ENCODE assay signal across 12 mouse cellular contexts in the genomic region with DNA sequence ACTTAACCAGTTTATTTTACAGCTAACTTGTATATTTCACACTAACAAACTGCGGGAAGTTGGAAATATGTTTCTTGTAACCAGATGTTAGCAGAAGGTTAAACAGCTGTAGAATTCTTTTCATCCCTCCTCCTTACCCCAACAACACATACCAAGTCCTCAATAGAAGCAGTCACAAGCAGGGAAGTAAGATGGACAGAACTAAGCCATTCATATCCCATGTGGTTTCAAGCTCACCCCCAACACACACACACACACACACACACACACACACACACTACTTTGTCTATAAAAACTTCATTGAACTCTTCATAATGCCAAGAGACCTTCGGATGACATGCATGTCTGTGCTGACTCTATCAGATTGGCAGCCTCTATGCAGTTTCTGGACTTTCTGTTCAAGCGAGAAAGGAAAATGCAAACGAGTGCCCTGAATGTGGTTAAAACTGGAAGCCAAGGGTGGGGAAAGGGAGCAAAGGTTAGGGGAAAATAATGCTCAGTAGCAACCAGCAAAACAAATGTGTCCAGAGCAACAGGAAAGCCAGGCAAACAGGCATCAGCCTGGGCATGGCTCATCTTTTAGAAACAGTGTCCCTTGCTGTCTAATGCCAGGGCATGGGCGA.
DNase-seq lines count a peak whose midpoint lies in the region; ATAC-seq lines count a peak whose summit lies in the region.
"Had no signal": no experiment of that assay in that cellular context is flagged by ENCODE, and none has a peak within 500 bp of the region (broad histone marks: within the 10 kb centered on the region; RNA-seq: fewer than 3 reads in every experiment).

No protein-coding gene starts in this region.

- H3K9me3 ChIP-seq in heart, embryonic 10.5 days: no peaks in the 10 kb centered on the region
- no peaks in the 10 kb centered on the region; the same call in 1 of the 2 replicates for H3K9me3 ChIP-seq in midbrain, embryonic 11.5 days (ENCODE audit: control insufficient read depth, low read length)
- H3K9me3 ChIP-seq in midbrain, embryonic 16.5 days (replicated peaks; ENCODE audit: control insufficient read depth, low read length, poor library complexity, severe bottlenecking): no peaks in the 10 kb centered on the region
- H3K9me3 ChIP-seq in limb, embryonic 15.5 days: no peaks in the 10 kb centered on the region

- H3K27me3 ChIP-seq in heart, embryonic 10.5 days (ENCODE audit: insufficient read depth, poor library complexity, severe bottlenecking): no peaks in the 10 kb centered on the region
- no peaks in the 10 kb centered on the region for H3K27me3 ChIP-seq in midbrain, embryonic 11.5 days (ENCODE audit: control insufficient read depth, insufficient read depth, low read length)
- H3K27me3 ChIP-seq in midbrain, embryonic 16.5 days (ENCODE audit: control insufficient read depth, insufficient read depth, low read depth, low read length): no peaks in the 10 kb centered on the region
- H3K27me3 ChIP-seq in limb, embryonic 15.5 days: no peaks in the 10 kb centered on the region
- H3K27me3 ChIP-seq: midbrain, embryonic 13.5 days had no signal

- H3K4me3 ChIP-seq in heart, embryonic 10.5 days: no peak overlapping the region
- no peak overlapping the region for H3K4me3 ChIP-seq in midbrain, embryonic 11.5 days (ENCODE audit: low read depth, low read length)
- H3K4me3 ChIP-seq in midbrain, embryonic 16.5 days (ENCODE audit: low read depth, low read length): no peak overlapping the region
- H3K4me3 ChIP-seq in limb, embryonic 15.5 days: no peak overlapping the region
- H3K4me3 ChIP-seq: midbrain, embryonic 13.5 days had no signal

- no peak overlapping the region for H3K27ac ChIP-seq in heart, embryonic 10.5 days
- H3K27ac ChIP-seq in midbrain, embryonic 11.5 days (ENCODE audit: low read depth, low read length): no peak overlapping the region
- H3K27ac ChIP-seq in midbrain, embryonic 16.5 days (ENCODE audit: low read length): no peak overlapping the region
- peak overlapping the region; percentile 59; the same call in 1 of the 2 replicates for H3K27ac ChIP-seq in limb, embryonic 15.5 days
- H3K27ac ChIP-seq: midbrain, embryonic 13.5 days had no signal

- peak; percentile 44; the same call in 1 of the 2 replicates for ATAC-seq in midbrain, embryonic 11.5 days (ENCODE audit: low FRiP score)
- no peak for ATAC-seq in midbrain, embryonic 16.5 days
- ATAC-seq in limb, embryonic 15.5 days (ENCODE audit: insufficient number of reproducible peaks, low FRiP score, low TSS enrichment, low read depth): no peak
- ATAC-seq: midbrain, embryonic 13.5 days had no signal

- DNase-seq in heart, adult 8-10 months (ENCODE audit: low spot score): peak; percentile 20
- no peak for DNase-seq in heart, embryonic 10.5 days (ENCODE audit: low spot score)
- DNase-seq in midbrain, embryonic 11.5 days (ENCODE audit: low spot score, missing footprints): no peak
- DNase-seq in fibroblast of lung, adult 2 months (ENCODE audit: low read depth): peak; percentile 49
- no peak for DNase-seq in thymus, postnatal 4 days
- no peak for DNase-seq in ovary, adult 18-20 months (ENCODE audit: low spot score)
- DNase-seq: cerebellum, adult 2 months; layer of hippocampus, postnatal 36 days; thymus, postnatal 14 days had no signal

- no peaks in the 10 kb centered on the region for H3K4me1 ChIP-seq in heart, embryonic 10.5 days
- H3K4me1 ChIP-seq in midbrain, embryonic 11.5 days (ENCODE audit: control insufficient read depth, insufficient read depth, low read length): no peaks in the 10 kb centered on the region; the same call in 1 of the 2 replicates
- no peaks in the 10 kb centered on the region for H3K4me1 ChIP-seq in midbrain, embryonic 16.5 days (ENCODE audit: control insufficient read depth, insufficient read depth, low read length)
- peaks cover 18% of the 10 kb centered on the region for H3K4me1 ChIP-seq in limb, embryonic 15.5 days
- H3K4me1 ChIP-seq: midbrain, embryonic 13.5 days had no signal

- H3K36me3 ChIP-seq in heart, embryonic 10.5 days: no peaks in the 10 kb centered on the region
- H3K36me3 ChIP-seq in midbrain, embryonic 11.5 days (ENCODE audit: control insufficient read depth, insufficient read depth, low read length): no peaks in the 10 kb centered on the region
- no peaks in the 10 kb centered on the region for H3K36me3 ChIP-seq in midbrain, embryonic 16.5 days (ENCODE audit: control insufficient read depth, insufficient read depth, low read length)
- no peaks in the 10 kb centered on the region for H3K36me3 ChIP-seq in limb, embryonic 15.5 days
- H3K36me3 ChIP-seq: midbrain, embryonic 13.5 days had no signal

- 76% methylated on average over 5 of the region's 5 CpGs for WGBS in heart, embryonic 10.5 days
- 61% methylated on average over 5 of the region's 5 CpGs for WGBS in midbrain, embryonic 11.5 days
- 64% methylated on average over 5 of the region's 5 CpGs for WGBS in midbrain, embryonic 16.5 days
- WGBS in limb, embryonic 15.5 days: 53% methylated on average over 5 of the region's 5 CpGs

- H3K4me2 ChIP-seq in midbrain, embryonic 11.5 days: no peak overlapping the region
- H3K4me2 ChIP-seq in midbrain, embryonic 16.5 days (ENCODE audit: low read length): no peak overlapping the region
- H3K4me2 ChIP-seq in limb, embryonic 15.5 days: no peak overlapping the region
- H3K4me2 ChIP-seq: midbrain, embryonic 13.5 days had no signal

- no peak overlapping the region for H3K9ac ChIP-seq in midbrain, embryonic 11.5 days (ENCODE audit: low read length)
- H3K9ac ChIP-seq in midbrain, embryonic 16.5 days (ENCODE audit: low read depth, low read length): no peak overlapping the region
- H3K9ac ChIP-seq in limb, embryonic 15.5 days: no peak overlapping the region
- H3K9ac ChIP-seq: midbrain, embryonic 13.5 days had no signal

Comparison
In these comparisons a context has a peak if more than half of its experiments do, and no peak if none do; other contexts are left out.
1. DNase-seq: peak in heart, adult 8-10 months (single experiment) and fibroblast of lung, adult 2 months (single experiment); none in heart, embryonic 10.5 days (single experiment), midbrain, embryonic 11.5 days (single experiment), thymus, postnatal 4 days (single experiment) and ovary, adult 18-20 months (single experiment).